Mouse (Mus musculus) myocyte (in vitro differentiated cells): ENCODE measurements around the gene Thada. TPM values are rescaled to one million over a fixed set of nuclear protein-coding genes. Genes with fewer than 3 reads are reported as not detected.

ENCODE experiments used
- H3K27me3 ChIP-seq: one replicate; pipeline ENCODE4 v1.6.1; 2011; ENCODE audit not compliant: control insufficient read depth, insufficient read depth, insufficient read length
- H3K36me3 ChIP-seq: one replicate; pipeline ENCODE4 v1.6.1; 2011; ENCODE audit not compliant: control insufficient read depth, insufficient read depth
- H3K4me2 ChIP-seq: one replicate; pipeline ENCODE4 v1.6.1; 2011; ENCODE audit warnings: low read depth, control low read depth
- H3K4me3 ChIP-seq: one replicate; pipeline ENCODE4 v1.5.1; 2011; ENCODE audit warnings: mild to moderate bottlenecking, control low read depth, moderate library complexity
- H3K79me2 ChIP-seq: one replicate; pipeline ENCODE4 v1.6.1; 2011; ENCODE audit not compliant: control insufficient read depth, insufficient read depth
- H3ac ChIP-seq: one replicate; pipeline ENCODE4 v1.6.1; 2011; ENCODE audit not compliant: control insufficient read depth, insufficient read length
- CEBPB ChIP-seq: IDR thresholded peaks from 2 replicates; pipeline ENCODE4 v1.6.1; 2011; ENCODE audit warnings: mild to moderate bottlenecking, moderate library complexity; ENCODE audit not compliant: poor library complexity, insufficient read depth, severe bottlenecking
- E2F4 ChIP-seq: IDR thresholded peaks from one replicate; pipeline ENCODE4 v1.6.1; 2011; ENCODE audit warnings: mild to moderate bottlenecking, control low read depth, moderate library complexity; ENCODE audit not compliant: insufficient read depth
- MAX ChIP-seq: IDR thresholded peaks from one replicate; pipeline ENCODE4 v1.6.1; 2011; ENCODE audit warnings: low read depth, mild to moderate bottlenecking, control low read depth
- MYOD1 ChIP-seq, 3 experiments: IDR thresholded peaks; one replicate each; pipeline ENCODE4 v1.6.1; 2011; ENCODE audit warnings: control low read depth in 2 of 3, low read depth in 2 of 3, mild to moderate bottlenecking in 2 of 3, moderate library complexity in 1 of 3; ENCODE audit not compliant: insufficient read length in 2 of 3, control insufficient read depth in 1 of 3
- MYOG ChIP-seq, 3 experiments: IDR thresholded peaks; one replicate each; pipeline ENCODE4 v1.6.1; 2011; ENCODE audit warnings: control low read depth in 2 of 3, low read depth in 2 of 3, mild to moderate bottlenecking in 2 of 3; ENCODE audit not compliant: insufficient read length in 2 of 3, control insufficient read depth in 1 of 3, insufficient read depth in 1 of 3
- POLR2A ChIP-seq: IDR thresholded peaks from one replicate; pipeline ENCODE4 v1.6.1; 2011; ENCODE audit warnings: low read depth, mild to moderate bottlenecking, control low read depth, moderate library complexity; ENCODE audit not compliant: insufficient read length
- POLR2AphosphoS2 ChIP-seq: IDR thresholded peaks from one replicate; pipeline ENCODE4 v1.6.1; 2011; ENCODE audit warnings: low read depth, control low read depth; ENCODE audit not compliant: insufficient read length
- REST ChIP-seq: IDR thresholded peaks from one replicate; pipeline ENCODE4 v1.6.1; 2011; ENCODE audit warnings: mild to moderate bottlenecking, control low read depth, moderate library complexity; ENCODE audit not compliant: insufficient read depth, insufficient read length
- SRF ChIP-seq: IDR thresholded peaks from one replicate; pipeline ENCODE4 v1.6.1; 2011; ENCODE audit warnings: low read depth; ENCODE audit not compliant: control insufficient read depth, insufficient read length
- TCF12 ChIP-seq: IDR thresholded peaks from one replicate; pipeline ENCODE4 v1.6.1; 2011; ENCODE audit warnings: mild to moderate bottlenecking, control low read depth; ENCODE audit not compliant: poor library complexity, insufficient read depth, severe bottlenecking
- TCF3 ChIP-seq: IDR thresholded peaks from one replicate; pipeline ENCODE4 v1.6.1; 2011; ENCODE audit warnings: low read depth, control low read depth; ENCODE audit not compliant: insufficient read length
- USF1 ChIP-seq: IDR thresholded peaks from one replicate; pipeline ENCODE4 v1.6.1; 2011; ENCODE audit warnings: low read depth, mild to moderate bottlenecking, control low read depth, moderate library complexity
- polyA plus RNA-seq: library from polyadenylated mRNA; unstranded; fragments of >200 nt; fragmentation: generic; extraction: Trizol; gene quantifications from one replicate; pipeline ENCODE4 v1.2.1, GENCODE M21; 2012; ENCODE audit warnings: missing spikeins

Gene Thada
- polyA plus RNA-seq, 1 experiment, result 5.5 TPM

DNA sequence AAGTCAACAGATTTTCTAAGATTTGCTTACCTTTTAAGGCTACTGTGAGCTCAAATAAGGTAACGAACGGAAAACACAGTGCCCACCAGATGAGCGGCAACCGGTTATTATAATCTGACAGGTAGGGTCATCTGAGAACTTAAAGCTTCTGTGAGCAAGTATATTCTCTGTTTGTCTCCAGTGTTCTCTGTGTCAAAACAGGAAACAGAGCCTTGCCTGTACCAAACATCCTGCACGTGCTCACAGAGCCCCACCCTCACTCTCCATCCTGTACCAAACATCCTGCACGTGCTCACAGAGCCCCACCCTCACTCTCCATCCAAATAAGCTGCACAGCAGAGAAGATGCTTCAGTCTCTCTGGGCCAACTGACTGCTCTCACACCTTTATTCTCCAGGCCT lies 152.5 kb downstream of the Thada start:
- Histone ChIP-seq H3K4me3 (no peak overlapping the region), H3K27me3 (no peaks in the 10 kb centered on the region)
- TF ChIP-seq MAX, result no peak
- TF ChIP-seq USF1, result no peak
- TF ChIP-seq MYOD1 (IDR thresholded peaks at IDR 0.05; ENCODE audit: control insufficient read depth in 1 of 3, insufficient read length in 2 of 3, low read depth in 2 of 3), result no peak
- no peak for TF ChIP-seq MYOG (IDR thresholded peaks at IDR 0.05; ENCODE audit: control insufficient read depth in 1 of 3, insufficient read depth in 1 of 3, insufficient read length in 2 of 3, low read depth in 2 of 3)
- no peak for TF ChIP-seq TCF3
- TF ChIP-seq REST, result no peak
- no peak for TF ChIP-seq SRF
- TF ChIP-seq POLR2AphosphoS2, result no peak
- no peak for TF ChIP-seq POLR2A
- no peak for TF ChIP-seq CEBPB
- no peak for TF ChIP-seq E2F4
- TF ChIP-seq TCF12, result no peak

GRCm38 (mm10) chr17:84306151-84306550 lies 159.9 kb downstream of the Thada start:
- H3ac ChIP-seq, result no peak overlapping the region
- H3K4me2 ChIP-seq, result no peak overlapping the region
- no peaks in the 10 kb centered on the region for H3K27me3 ChIP-seq
- H3K79me2 ChIP-seq, result no peaks in the 10 kb centered on the region
- TF ChIP-seq TCF12, result no peak
- no peak for TF ChIP-seq E2F4
- no peak for TF ChIP-seq CEBPB
- no peak for TF ChIP-seq USF1
- TF ChIP-seq TCF3, result no peak
- TF ChIP-seq MAX, result no peak
- TF ChIP-seq POLR2AphosphoS2, result no peak
- TF ChIP-seq REST, result no peak
- TF ChIP-seq MYOD1 (IDR thresholded peaks at IDR 0.05; ENCODE audit: control insufficient read depth in 1 of 3, insufficient read length in 2 of 3, low read depth in 2 of 3), result no peak
- no peak overlapping the region for H3K4me3 ChIP-seq
- peaks cover 20% of the 10 kb centered on the region for H3K36me3 ChIP-seq

More for the DNA sequence above, 152.5 kb downstream of the Thada start:
- Histone ChIP-seq H3K4me2 (no peak overlapping the region), H3ac (no peak overlapping the region), H3K36me3 (peaks cover 14% of the 10 kb centered on the region), H3K79me2 (no peaks in the 10 kb centered on the region)

DNA sequence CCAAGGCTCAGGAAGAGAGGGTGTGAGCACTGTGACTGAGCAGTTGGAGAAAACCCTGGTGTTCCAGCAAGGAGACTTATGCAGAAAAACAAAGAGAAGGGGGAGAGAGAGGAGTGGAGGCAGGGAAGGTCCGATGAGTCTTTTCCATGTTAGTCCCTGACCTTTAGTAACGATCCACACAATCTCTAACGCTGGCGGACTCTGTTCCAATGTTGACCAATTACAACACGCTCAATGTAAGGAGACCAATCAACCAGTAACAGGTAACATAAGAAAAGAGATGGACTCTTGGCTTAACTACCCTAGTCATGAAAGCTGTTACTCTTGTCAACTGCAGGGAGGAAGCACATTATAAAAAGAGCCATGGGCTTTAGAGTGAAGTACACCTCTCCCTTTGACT lies 160.9 kb downstream of the Thada start:
- Histone ChIP-seq H3K4me3 (no peak overlapping the region), H3ac (no peak overlapping the region), H3K79me2 (no peaks in the 10 kb centered on the region), H3K27me3 (no peaks in the 10 kb centered on the region), H3K36me3 (peaks cover 20% of the 10 kb centered on the region), H3K4me2 (no peak overlapping the region)
- no peak for TF ChIP-seq MYOG (IDR thresholded peaks at IDR 0.05; ENCODE audit: control insufficient read depth in 1 of 3, insufficient read depth in 1 of 3, insufficient read length in 2 of 3, low read depth in 2 of 3)
- no peak for TF ChIP-seq POLR2AphosphoS2
- TF ChIP-seq TCF3, result no peak
- TF ChIP-seq USF1, result no peak
- no peak for TF ChIP-seq MYOD1 (IDR thresholded peaks at IDR 0.05; ENCODE audit: control insufficient read depth in 1 of 3, insufficient read length in 2 of 3, low read depth in 2 of 3)
- no peak for TF ChIP-seq MAX
- no peak for TF ChIP-seq TCF12
- no peak for TF ChIP-seq REST
- TF ChIP-seq CEBPB, result no peak
- TF ChIP-seq POLR2A, result no peak
- no peak for TF ChIP-seq SRF
- TF ChIP-seq E2F4, result no peak

DNA sequence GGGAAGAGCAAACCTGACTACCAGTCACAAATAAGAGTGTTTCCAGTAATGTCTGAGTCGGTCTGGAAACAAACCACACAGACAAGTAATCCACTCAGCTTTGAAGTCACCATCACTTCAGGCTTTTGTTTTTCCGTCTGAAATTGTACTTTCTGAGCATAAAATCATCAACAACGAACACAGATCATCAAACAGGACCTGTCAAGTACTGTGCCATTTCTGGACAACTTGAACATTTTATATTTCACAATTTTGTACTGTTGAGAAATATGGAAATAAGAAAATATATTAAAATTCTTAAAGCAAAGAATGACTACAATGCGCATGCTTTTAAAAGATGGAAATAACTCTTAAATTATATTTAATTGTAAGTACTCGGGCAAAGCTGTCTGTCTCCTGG lies 161.9 kb downstream of the Thada start:
- no peak overlapping the region for H3ac ChIP-seq
- H3K27me3 ChIP-seq, result no peaks in the 10 kb centered on the region
- TF ChIP-seq CEBPB, result no peak
- no peak for TF ChIP-seq SRF
- TF ChIP-seq USF1, result no peak
- no peak for TF ChIP-seq TCF3
- no peak for TF ChIP-seq MYOG (IDR thresholded peaks at IDR 0.05; ENCODE audit: control insufficient read depth in 1 of 3, insufficient read depth in 1 of 3, insufficient read length in 2 of 3, low read depth in 2 of 3)
- no peak for TF ChIP-seq TCF12
- TF ChIP-seq MYOD1 (IDR thresholded peaks at IDR 0.05; ENCODE audit: control insufficient read depth in 1 of 3, insufficient read length in 2 of 3, low read depth in 2 of 3), result no peak
- no peak for TF ChIP-seq E2F4
- no peak for TF ChIP-seq MAX
- no peak for TF ChIP-seq POLR2AphosphoS2
- TF ChIP-seq REST, result no peak
- H3K4me3 ChIP-seq, result no peak overlapping the region
- peaks cover 13% of the 10 kb centered on the region for H3K36me3 ChIP-seq
- no peaks in the 10 kb centered on the region for H3K79me2 ChIP-seq
- H3K4me2 ChIP-seq, result no peak overlapping the region

DNA sequence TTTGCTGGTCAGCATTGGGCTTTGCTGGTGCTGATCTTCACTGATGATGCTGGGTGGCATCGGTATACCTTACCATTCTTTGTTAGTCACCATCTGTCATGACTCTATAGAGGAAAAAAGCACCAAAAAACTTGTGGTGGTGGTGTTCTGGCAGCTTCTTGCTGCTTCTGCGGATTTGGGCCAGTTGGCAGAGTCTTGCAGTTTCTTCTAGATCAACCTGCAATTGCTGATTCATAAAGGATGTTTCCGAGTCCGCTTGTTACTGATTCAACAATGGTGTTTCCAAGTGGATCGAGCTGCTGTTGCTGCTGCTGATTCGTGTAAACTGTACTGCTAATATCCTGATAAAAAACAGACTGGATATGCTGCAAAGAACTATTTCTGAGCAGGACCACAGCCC lies 168.0 kb downstream of the Thada start:
- H3K36me3 ChIP-seq, result no peaks in the 10 kb centered on the region
- TF ChIP-seq MYOG (IDR thresholded peaks at IDR 0.05; ENCODE audit: control insufficient read depth in 1 of 3, insufficient read depth in 1 of 3, insufficient read length in 2 of 3, low read depth in 2 of 3) (no peak), MAX (no peak), SRF (no peak), E2F4 (no peak), POLR2AphosphoS2 (no peak), CEBPB (no peak)
- no peak overlapping the region for H3K4me3 ChIP-seq
- H3K79me2 ChIP-seq, result no peaks in the 10 kb centered on the region
- no peak overlapping the region for H3K4me2 ChIP-seq
- H3K27me3 ChIP-seq, result no peaks in the 10 kb centered on the region
- no peak overlapping the region for H3ac ChIP-seq
